Mouse (Mus musculus): ENCODE measurements at regions not wholly inside any gene's neighbourhood (a gene's known extent, or its start where the extent isn't known, plus 50 kb on each side); places are given as distances from the start of the nearest gene placed in this dataset.

GRCm38 (mm10) chr1:193580393-193580792 is 210.3 kb upstream of the Camk1g start:
- DNase-seq (ENCODE audit: low spot score in 2 of 2) = no peak

GRCm38 (mm10) chr1:193579671-193580070 is 209.6 kb upstream of the Camk1g start:
- DNase-seq (ENCODE audit: low spot score in 2 of 2) = no peak

- DNase-seq (ENCODE audit: low spot score in 2 of 2) = no peak
Measured at GRCm38 (mm10) chr1:193578661-193579175, 208.6 kb upstream of the Camk1g start.

- DNase-seq (ENCODE audit: low spot score in 2 of 2) = no peak
Measured at GRCm38 (mm10) chr1:193577821-193578220, 207.7 kb upstream of the Camk1g start.

GRCm38 (mm10) chr1:193575986-193576713 is 206.1 kb upstream of the Camk1g start:
- peak; percentile 62 to 63 for DNase-seq (ENCODE audit: low spot score in 2 of 2)

- DNase-seq (ENCODE audit: low spot score in 2 of 2) = no peak
Measured at GRCm38 (mm10) chr1:193572827-193573226, 202.7 kb upstream of the Camk1g start.

GRCm38 (mm10) chr1:193572411-193572810 is 202.3 kb upstream of the Camk1g start:
- no peak for DNase-seq (ENCODE audit: low spot score in 2 of 2)

GRCm38 (mm10) chr1:193571088-193571487 is 201.0 kb upstream of the Camk1g start:
- no peak for DNase-seq (ENCODE audit: low spot score in 2 of 2)

- DNase-seq (ENCODE audit: low spot score in 2 of 2) = no peak
Measured at GRCm38 (mm10) chr1:193568586-193569174, 198.6 kb upstream of the Camk1g start.

- DNase-seq (ENCODE audit: low spot score in 2 of 2) = no peak
Measured at GRCm38 (mm10) chr1:193567217-193567616, 197.1 kb upstream of the Camk1g start.

GRCm38 (mm10) chr1:193564225-193564624 is 194.1 kb upstream of the Camk1g start:
- DNase-seq (ENCODE audit: low spot score in 2 of 2) = no peak

GRCm38 (mm10) chr1:193562242-193562641 is 192.1 kb upstream of the Camk1g start:
- DNase-seq (ENCODE audit: low spot score in 2 of 2) = no peak

- DNase-seq (ENCODE audit: low spot score in 2 of 2) = no peak
Measured at GRCm38 (mm10) chr1:193558122-193558521, 188.0 kb upstream of the Camk1g start.

- DNase-seq (ENCODE audit: low spot score in 2 of 2) = no peak
Measured at GRCm38 (mm10) chr1:193554731-193555130, 184.6 kb upstream of the Camk1g start.

GRCm38 (mm10) chr1:193552348-193552747 is 182.2 kb upstream of the Camk1g start:
- no peak for DNase-seq (ENCODE audit: low spot score in 2 of 2)

- DNase-seq (ENCODE audit: low spot score in 2 of 2) = no peak
Measured at GRCm38 (mm10) chr1:193551340-193551739, 181.2 kb upstream of the Camk1g start.

- DNase-seq (ENCODE audit: low spot score in 2 of 2) = no peak
Measured at GRCm38 (mm10) chr1:193550761-193551160, 180.7 kb upstream of the Camk1g start.

GRCm38 (mm10) chr1:193547356-193547755 is 177.3 kb upstream of the Camk1g start:
- no peak for DNase-seq (ENCODE audit: low spot score in 2 of 2)

GRCm38 (mm10) chr1:193546044-193546432 is 175.9 kb upstream of the Camk1g start:
- no peak for DNase-seq (ENCODE audit: low spot score in 2 of 2)

- DNase-seq (ENCODE audit: low spot score in 2 of 2) = no peak
Measured at GRCm38 (mm10) chr1:193545406-193546043, 175.4 kb upstream of the Camk1g start.

- DNase-seq (ENCODE audit: low spot score in 2 of 2) = no peak
Measured at GRCm38 (mm10) chr1:193544804-193545203, 174.7 kb upstream of the Camk1g start.

GRCm38 (mm10) chr1:193543834-193544233 is 173.7 kb upstream of the Camk1g start:
- no peak for DNase-seq (ENCODE audit: low spot score in 2 of 2)
